Mouse (Mus musculus) stomach, embryonic 16.5 days (tissue): ENCODE results near the gene Ranbp9. TPM values are rescaled to one million over a fixed set of nuclear protein-coding genes. Genes with fewer than 3 reads are reported as not detected.

Experiments
- ATAC-seq: fragments of 200-750 bp; cut with Nextera tagmentation; 2 replicates; pipeline ENCODE4 v1.8.0; 2017; ENCODE audit warnings: moderate number of reproducible peaks, moderate TSS enrichment; ENCODE audit not compliant: insufficient read depth, low FRiP score
- H3K27ac ChIP-seq: fragments of 300-500 bp; sonication (generic); 2 replicates; pipeline ENCODE4 v1.5.1; 2014; ENCODE audit warnings: low read length
- H3K27me3 ChIP-seq: fragments of 300-500 bp; sonication (generic); 2 replicates; pipeline ENCODE4 v1.6.1; 2014; ENCODE audit warnings: low read length, control low read depth, mixed read lengths; ENCODE audit not compliant: control insufficient read depth, insufficient read depth
- H3K36me3 ChIP-seq: fragments of 300-500 bp; sonication (generic); 2 replicates; pipeline ENCODE4 v1.6.1; 2014; ENCODE audit warnings: low read length; ENCODE audit not compliant: control insufficient read depth, insufficient read depth
- H3K4me1 ChIP-seq: fragments of 300-500 bp; sonication (generic); 2 replicates; pipeline ENCODE4 v1.6.1; 2014; ENCODE audit warnings: low read length, control low read depth, mixed read lengths; ENCODE audit not compliant: control insufficient read depth, insufficient read depth
- H3K4me2 ChIP-seq: fragments of 300-500 bp; sonication (generic); 2 replicates; pipeline ENCODE4 v1.6.1; 2014; ENCODE audit warnings: low read depth, low read length, mixed read lengths
- H3K4me3 ChIP-seq: fragments of 300-500 bp; sonication (generic); replicated peaks from 2 replicates; pipeline ENCODE4 v1.5.1; 2014; ENCODE audit warnings: mild to moderate bottlenecking, low read length
- H3K9ac ChIP-seq: fragments of 300-500 bp; sonication (generic); 2 replicates; pipeline ENCODE4 v1.6.1; 2014; ENCODE audit warnings: low read length
- H3K9me3 ChIP-seq: fragments of 300-500 bp; sonication (generic); replicated peaks from 2 replicates; pipeline ENCODE4 v1.6.1; 2016; ENCODE audit warnings: low read length, control low read depth; ENCODE audit not compliant: control insufficient read depth
- WGBS: fragments of 180-500 bp; shearing (Covaris S2); extraction: QIAGEN DNeasy Blood & Tissue Kit; methylation state at CpG from one replicate; pipeline ENCODE4 v1.1.7; 2014; 5-methylcytosine and 5-hydroxymethylcytosine counted together
- polyA plus RNA-seq: library from polyadenylated mRNA; unstranded; fragments of >200 nt; fragmentation: Nextera tagmentation; extraction: Ambion mirVana; gene quantifications from 2 replicates; pipeline ENCODE4 v1.2.1, GENCODE M21; 2015

Gene Ranbp9
- polyA plus RNA-seq = 7.0 and 7.9 TPM in 2 replicates

DNA sequence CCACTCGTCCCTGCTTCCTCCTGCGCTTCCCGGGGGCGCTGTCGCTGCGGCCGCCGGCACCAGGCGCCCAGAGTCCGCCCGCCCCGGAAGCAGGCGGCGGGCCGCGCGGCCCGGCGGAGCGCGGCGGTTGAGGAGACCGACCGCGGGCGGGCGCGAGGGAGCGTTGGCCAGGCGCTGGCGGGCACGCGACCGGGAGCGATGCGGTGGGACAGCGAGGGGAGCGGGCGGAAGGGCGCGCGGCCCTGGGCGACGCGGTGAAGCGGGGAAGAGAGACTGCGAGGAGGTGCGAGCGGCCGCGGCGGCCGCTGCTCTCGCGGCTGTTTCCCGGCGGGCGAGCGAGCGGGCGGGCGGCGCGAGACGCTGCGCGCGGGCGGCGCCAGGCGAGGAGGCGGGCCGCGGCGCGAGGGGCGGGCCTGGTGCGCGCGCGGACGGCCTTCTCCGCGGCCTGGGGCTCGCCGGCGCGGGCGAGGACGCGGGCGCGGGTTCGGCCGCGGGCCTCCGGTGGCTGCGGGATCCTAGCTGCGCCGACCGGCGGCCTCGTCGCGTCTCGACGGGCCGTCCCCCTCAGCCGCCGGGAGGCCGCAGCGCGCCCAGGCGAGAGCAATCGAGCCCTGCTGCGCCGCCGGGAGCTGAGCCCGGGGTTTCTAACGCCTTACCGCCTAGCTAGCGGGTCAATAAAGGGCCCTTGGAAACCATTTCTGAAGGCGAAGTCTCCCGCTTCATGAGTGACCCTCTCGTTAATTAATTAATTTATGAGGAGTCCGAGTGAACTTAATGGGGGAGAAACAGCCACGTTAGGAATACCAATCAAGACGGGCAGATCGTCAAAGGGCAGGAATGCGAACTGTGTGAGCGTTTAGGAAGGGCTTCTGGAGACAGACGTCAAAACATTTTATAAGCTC is at the start of gene Ranbp9:
Gene Ranbp9, minus strand, starts transcription at position 326 of the 902 bp plus-strand sequence.
- under 1% methylated on average over 73 of the region's 132 CpGs for WGBS

DNA sequence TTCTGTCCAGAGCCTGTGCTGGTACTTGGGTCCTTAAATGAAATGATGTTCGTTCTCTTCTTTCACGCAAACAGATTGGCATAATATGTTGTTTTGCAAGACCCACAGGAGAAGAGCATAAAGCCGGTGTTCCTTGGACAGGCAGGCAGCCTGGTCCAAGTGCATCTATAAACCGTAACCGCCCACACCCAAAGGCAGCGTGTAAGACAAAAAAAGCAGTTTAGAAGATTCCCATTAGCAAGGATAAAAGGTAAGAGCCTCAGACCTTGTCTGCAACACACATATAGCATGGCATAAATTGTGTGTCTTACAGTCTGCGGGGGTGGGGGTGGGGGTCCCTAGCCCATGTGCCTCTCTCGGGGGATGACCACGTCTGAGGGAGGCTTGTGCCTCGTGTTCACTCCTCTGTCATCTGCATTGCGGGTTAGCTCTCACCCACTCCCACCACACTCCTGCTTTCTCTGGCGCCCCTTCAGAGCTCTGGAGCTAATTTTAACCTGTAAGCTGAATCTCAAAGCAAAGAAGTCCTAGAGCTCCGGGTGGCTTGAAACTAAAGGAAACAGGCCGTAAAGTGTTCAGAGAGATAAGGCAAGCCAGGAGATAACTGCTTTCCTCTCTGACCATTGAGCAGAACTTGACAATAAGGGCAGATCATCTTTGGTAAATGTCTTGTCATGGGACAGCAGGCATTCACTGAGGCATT is 49.2 kb upstream of the Ranbp9 start:
- H3K4me2 ChIP-seq = no peak overlapping the region
- H3K4me3 ChIP-seq = no peak overlapping the region
- no peaks in the 10 kb centered on the region for H3K36me3 ChIP-seq
- H3K9me3 ChIP-seq = no peaks in the 10 kb centered on the region
- 57% methylated on average over 14 of the region's 14 CpGs for WGBS
- H3K27ac ChIP-seq = no peak overlapping the region
- peaks cover 22% of the 10 kb centered on the region for H3K4me1 ChIP-seq
- no peak overlapping the region for H3K9ac ChIP-seq
- no peaks in the 10 kb centered on the region for H3K27me3 ChIP-seq
- ATAC-seq = no peak

More for the DNA sequence above, at the start of gene Ranbp9:
- no peaks in the 10 kb centered on the region for H3K9me3 ChIP-seq
- peaks cover 12% of the 10 kb centered on the region for H3K4me1 ChIP-seq
- H3K27ac ChIP-seq = peak within 1 kb of the TSS; percentile 99
- H3K4me3 ChIP-seq = peak within 1 kb of the TSS; percentile 94
- H3K36me3 ChIP-seq = no peaks in the 10 kb centered on the region
- ATAC-seq = peak; percentile 93
- peak within 1 kb of the TSS; percentile 100 for H3K9ac ChIP-seq
- no peaks in the 10 kb centered on the region for H3K27me3 ChIP-seq
- peak within 1 kb of the TSS; percentile 90 for H3K4me2 ChIP-seq

DNA sequence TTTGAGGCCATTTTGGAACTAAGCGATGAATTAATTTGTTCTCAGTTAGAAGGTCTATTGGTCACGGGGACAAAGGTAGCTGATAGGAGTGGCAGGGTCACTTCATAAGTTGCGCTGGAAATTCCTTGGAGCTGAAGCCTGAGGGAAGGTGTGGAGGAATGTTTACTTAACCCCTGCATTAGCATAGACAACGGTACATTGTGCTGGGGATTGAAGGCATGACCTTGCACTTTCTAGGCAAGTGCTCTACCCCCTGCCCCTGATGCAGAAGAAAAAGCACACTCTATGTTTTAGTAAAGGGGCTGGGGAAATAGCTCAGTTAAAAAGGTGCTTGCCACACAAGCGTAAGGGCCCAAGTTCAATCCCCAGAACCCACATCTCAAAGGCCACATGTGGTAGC is 45.2 kb upstream of the Ranbp9 start:
- 62% methylated on average over 5 of the region's 5 CpGs for WGBS
- Histone ChIP-seq H3K27ac (peak overlapping the region; percentile 89; the same call in 1 of the 2 replicates), H3K9ac (no peak overlapping the region), H3K4me1 (peaks cover 28% of the 10 kb centered on the region), H3K27me3 (no peaks in the 10 kb centered on the region), H3K4me2 (no peak overlapping the region), H3K4me3 (no peak overlapping the region), H3K36me3 (no peaks in the 10 kb centered on the region), H3K9me3 (no peaks in the 10 kb centered on the region)
- ATAC-seq = no peak

DNA sequence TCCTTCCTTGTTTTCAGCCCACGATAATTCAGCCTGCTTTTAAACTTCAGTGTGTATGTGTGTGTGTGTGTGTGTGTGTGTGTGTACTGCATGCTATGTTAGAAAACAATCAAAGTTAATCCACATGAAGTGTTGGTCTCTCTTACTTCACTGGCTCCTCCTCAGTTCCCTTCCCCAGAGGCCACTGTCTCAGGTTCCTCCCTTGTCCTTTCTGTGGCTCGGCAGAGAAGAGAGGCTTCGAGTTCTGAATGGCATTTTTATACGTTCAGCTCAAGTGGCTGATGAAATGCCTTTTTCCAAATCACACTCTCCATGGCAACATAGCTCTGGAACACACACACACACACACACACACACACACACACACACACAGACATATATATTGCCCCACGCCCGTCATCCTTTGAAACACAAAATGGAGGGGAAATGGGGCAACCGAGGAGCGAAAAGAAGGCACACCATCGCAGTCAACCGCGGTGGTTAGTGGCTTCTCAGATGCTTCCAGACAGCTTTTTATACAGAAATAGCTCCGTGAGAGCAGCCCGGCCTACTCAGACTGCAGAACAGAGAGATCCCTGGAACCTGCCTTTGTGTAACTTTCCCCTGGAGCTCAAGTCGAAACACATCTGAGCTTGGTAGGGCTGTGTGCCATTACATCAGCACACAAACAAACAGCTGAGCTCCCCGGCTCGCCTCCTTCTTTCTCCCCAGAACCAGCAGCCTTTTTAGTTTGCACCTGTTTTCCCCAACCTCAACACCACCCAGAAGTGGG is 44.5 kb upstream of the Ranbp9 start:
- Histone ChIP-seq H3K9me3 (no peaks in the 10 kb centered on the region), H3K4me3 (no peak overlapping the region), H3K4me2 (peak overlapping the region; percentile 18), H3K27ac (peak overlapping the region; percentile 89), H3K27me3 (no peaks in the 10 kb centered on the region), H3K36me3 (no peaks in the 10 kb centered on the region), H3K4me1 (peaks cover 21% of the 10 kb centered on the region), H3K9ac (no peak overlapping the region)
- WGBS = 32% methylated on average over 16 of the region's 16 CpGs
- ATAC-seq = peak; percentile 67

DNA sequence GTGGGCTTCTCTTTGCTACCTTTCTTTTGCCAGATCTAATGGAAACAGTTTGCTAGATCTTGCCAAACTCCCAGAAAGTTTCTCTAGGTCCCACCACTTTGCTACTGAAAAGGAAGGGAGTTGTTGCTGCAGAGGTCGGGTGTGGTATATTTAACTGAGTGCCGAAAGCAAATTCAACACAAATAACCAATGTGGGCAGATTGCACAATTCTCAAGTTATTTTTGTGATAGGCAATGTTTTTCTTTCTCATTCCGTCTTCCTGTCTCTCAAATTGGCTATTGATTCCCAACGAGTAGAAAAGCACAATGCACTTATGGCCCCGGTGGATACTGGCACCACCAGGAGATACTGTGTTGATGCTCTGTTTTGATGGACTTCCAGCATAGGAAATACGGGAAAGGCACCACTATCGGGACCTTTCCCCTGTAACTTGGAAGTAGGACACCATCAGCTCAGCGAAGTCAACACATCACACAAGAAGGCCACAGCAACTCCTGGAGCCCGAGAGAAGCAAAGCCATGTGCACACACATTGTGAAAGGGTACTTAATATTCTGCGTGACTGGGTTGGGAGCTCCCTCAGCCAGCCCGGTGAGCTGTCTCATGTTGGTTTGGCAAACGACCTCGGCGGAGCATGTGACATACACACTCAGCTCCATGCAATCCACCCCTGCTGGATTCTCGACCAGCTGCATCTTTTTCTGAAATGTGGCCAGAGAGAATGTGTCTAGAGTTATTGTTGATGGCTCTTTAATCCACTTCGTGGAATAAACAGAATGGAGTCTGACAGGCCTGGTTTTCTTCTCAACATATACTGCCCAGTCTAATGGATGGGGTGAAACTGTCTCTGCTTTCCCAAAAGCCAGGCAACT is 43.6 kb upstream of the Ranbp9 start:
- Histone ChIP-seq H3K4me2 (peak overlapping the region; percentile 27), H3K27me3 (no peaks in the 10 kb centered on the region), H3K27ac (peak overlapping the region; percentile 89), H3K36me3 (no peaks in the 10 kb centered on the region), H3K9me3 (no peaks in the 10 kb centered on the region), H3K4me1 (peaks cover 21% of the 10 kb centered on the region), H3K9ac (0 out of 2 replicates have a peak overlapping the region, but pooled peaks have one; percentile 33), H3K4me3 (no peak overlapping the region)
- WGBS = 29% methylated on average over 16 of the region's 16 CpGs
- ATAC-seq = peak; percentile 90

DNA sequence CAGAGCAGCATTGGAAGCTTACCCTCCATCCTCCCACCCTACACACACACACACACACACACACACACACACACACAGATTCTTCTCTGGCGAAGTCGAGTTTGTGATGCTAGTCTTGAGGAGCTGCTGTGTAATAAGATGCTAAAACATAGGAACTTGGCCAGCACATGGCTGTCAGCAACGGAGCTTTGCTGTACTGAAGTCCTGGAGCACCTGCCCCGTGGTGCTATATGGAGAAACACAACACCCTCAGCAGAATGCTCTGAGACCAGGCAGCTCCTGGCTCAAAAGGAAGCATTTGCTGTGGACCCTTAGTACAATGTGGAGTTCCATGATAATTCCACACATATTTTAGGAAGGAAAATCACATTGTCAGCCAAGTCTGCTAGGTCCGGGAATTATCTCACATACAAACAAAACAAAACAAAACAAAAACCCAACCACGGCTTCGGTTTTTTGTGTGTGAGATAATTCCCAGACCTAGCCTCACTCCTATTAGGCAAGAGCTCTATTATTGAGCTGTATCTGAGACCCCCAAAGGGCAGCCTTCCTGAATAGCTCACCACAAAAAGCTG is 42.9 kb upstream of the Ranbp9 start:
- H3K27me3 ChIP-seq = no peaks in the 10 kb centered on the region
- no peak for ATAC-seq
- H3K9me3 ChIP-seq = no peaks in the 10 kb centered on the region
- H3K4me2 ChIP-seq = peak overlapping the region; percentile 27; the same call in 1 of the 2 replicates
- H3K4me1 ChIP-seq = peaks cover 21% of the 10 kb centered on the region
- H3K4me3 ChIP-seq = no peak overlapping the region
- peak overlapping the region; percentile 89 for H3K27ac ChIP-seq
- WGBS = 41% methylated on average over 7 of the region's 7 CpGs
- no peaks in the 10 kb centered on the region for H3K36me3 ChIP-seq
- 0 out of 2 replicates have a peak overlapping the region, but pooled peaks have one; percentile 33 for H3K9ac ChIP-seq

DNA sequence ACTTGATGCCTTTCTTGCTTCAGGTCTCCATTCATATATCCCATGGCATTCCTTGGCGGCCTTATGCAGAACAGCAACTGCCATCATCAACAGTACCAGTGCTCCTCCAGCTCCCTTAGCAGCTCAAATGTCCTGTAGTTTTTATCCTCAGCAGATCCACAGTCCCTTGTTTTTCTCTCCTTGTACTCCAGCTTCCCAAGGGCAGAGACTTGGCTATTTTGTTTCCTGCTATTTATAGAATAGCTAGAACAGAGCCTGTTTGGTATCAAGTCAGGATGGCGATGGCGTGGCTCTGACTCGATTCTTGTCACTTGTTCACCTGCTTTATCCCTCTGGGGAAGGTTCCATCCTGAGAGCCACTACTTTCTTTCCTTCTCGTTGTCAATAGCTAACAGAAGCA is 40.9 kb upstream of the Ranbp9 start:
- no peak overlapping the region for H3K4me3 ChIP-seq
- H3K27ac ChIP-seq = no peak overlapping the region
- H3K36me3 ChIP-seq = no peaks in the 10 kb centered on the region
- H3K4me1 ChIP-seq = peaks cover 21% of the 10 kb centered on the region
- H3K9me3 ChIP-seq = no peaks in the 10 kb centered on the region
- no peak for ATAC-seq
- no peaks in the 10 kb centered on the region for H3K27me3 ChIP-seq
- H3K4me2 ChIP-seq = no peak overlapping the region
- H3K9ac ChIP-seq = no peak overlapping the region
- 83% methylated on average over 5 of the region's 5 CpGs for WGBS

DNA sequence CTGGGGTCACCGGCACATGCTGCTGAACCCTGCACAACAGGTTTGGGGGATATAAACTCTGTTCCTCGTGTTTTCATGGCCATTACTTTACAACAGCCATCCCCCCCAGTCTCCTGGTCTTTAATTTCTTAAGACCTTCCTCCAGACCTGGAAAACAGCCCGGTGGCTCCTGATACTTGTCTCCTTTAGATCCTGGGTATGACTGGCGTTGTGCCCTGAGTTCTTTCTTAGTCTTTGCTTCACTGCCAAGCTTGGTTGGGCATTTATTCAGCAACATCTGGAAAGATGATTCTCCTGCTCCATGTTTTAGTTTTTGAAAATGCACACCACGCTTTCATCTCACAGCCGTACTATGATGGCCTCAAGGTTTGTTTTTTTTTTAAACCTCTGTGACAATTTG is 38.2 kb upstream of the Ranbp9 start:
- Histone ChIP-seq H3K27ac (no peak overlapping the region), H3K4me3 (no peak overlapping the region), H3K4me2 (no peak overlapping the region), H3K4me1 (peaks cover 6% of the 10 kb centered on the region), H3K9me3 (no peaks in the 10 kb centered on the region), H3K36me3 (no peaks in the 10 kb centered on the region), H3K27me3 (no peaks in the 10 kb centered on the region), H3K9ac (no peak overlapping the region)
- WGBS = 72% methylated on average over 6 of the region's 6 CpGs
- ATAC-seq = no peak
